25 mouse cellular contexts compared by ENCODE assay signal in genomic region chr9:24091875-24092274, GRCm38 (mm10). TPM values are rescaled to one million over a fixed set of nuclear protein-coding genes. Genes with fewer than 3 reads are reported as not detected.
"Had no signal": no experiment of that assay in that cellular context is flagged by ENCODE, and none has a peak within 500 bp of the region (broad histone marks: within the 10 kb centered on the region; RNA-seq: fewer than 3 reads in every experiment).

No protein-coding gene starts in this region.

- H3K27ac ChIP-seq: neural tube, embryonic 12.5 days; neural tube, embryonic 13.5 days; neural tube, embryonic 15.5 days; stomach, embryonic 15.5 days; stomach, postnatal 0 days had no signal

- DNase-seq: retina, postnatal 1 day; right cerebral cortex, adult 18-20 months; right cerebral cortex, postnatal 14 days; right cerebral cortex, postnatal 25 days; right cerebral cortex, postnatal 4 days; spleen, adult 18-20 months; thymus, adult 18-20 months; thymus, adult 2 months; thymus, postnatal 14 days; thymus, postnatal 25 days; thymus, postnatal 36 days; thymus, postnatal 4 days had no signal

- H3K27me3 ChIP-seq: neural tube, embryonic 12.5 days; neural tube, embryonic 13.5 days; neural tube, embryonic 15.5 days; stomach, embryonic 15.5 days had no signal

- H3K4me1 ChIP-seq: neural tube, embryonic 12.5 days; neural tube, embryonic 13.5 days; neural tube, embryonic 15.5 days; stomach, embryonic 15.5 days had no signal

- H3K36me3 ChIP-seq: neural tube, embryonic 12.5 days; neural tube, embryonic 13.5 days; neural tube, embryonic 15.5 days; stomach, embryonic 15.5 days had no signal

- H3K9ac ChIP-seq: neural tube, embryonic 12.5 days; neural tube, embryonic 13.5 days; neural tube, embryonic 15.5 days; stomach, embryonic 15.5 days had no signal

- H3K4me2 ChIP-seq: neural tube, embryonic 12.5 days; neural tube, embryonic 13.5 days; neural tube, embryonic 15.5 days; stomach, embryonic 15.5 days had no signal

- H3K9me3 ChIP-seq: neural tube, embryonic 12.5 days; neural tube, embryonic 13.5 days; neural tube, embryonic 15.5 days; stomach, embryonic 15.5 days had no signal

- H3K4me3 ChIP-seq: neural tube, embryonic 12.5 days; neural tube, embryonic 13.5 days; neural tube, embryonic 15.5 days; stomach, embryonic 15.5 days had no signal

RNA-seq across cellular contexts. Expression of gene Npsr1, which starts 5.9 kb away (rescaled TPM):
- total RNA-seq: neutrophil, adult 5-6 weeks had no signal
- polyA plus RNA-seq: neural tube, embryonic 12.5 days; neural tube, embryonic 13.5 days; neural tube, embryonic 14.5 days; small intestine, adult 2 months; spleen, adult 2 months; stomach, embryonic 14.5 days; stomach, embryonic 15.5 days; stomach, embryonic 16.5 days; stomach, postnatal 0 days; testis, adult 2 months; urinary bladder, adult 2 months had no signal
